Mouse (Mus musculus) kidney, embryonic 16.5 days (tissue): ENCODE data around the gene Col4a2. TPM values are rescaled to one million over a fixed set of nuclear protein-coding genes. Genes with fewer than 3 reads are reported as not detected.

Experiments used
- ATAC-seq: fragments of 200-750 bp; cut with Nextera tagmentation; 2 replicates; pipeline ENCODE4 v1.8.0; 2017; ENCODE audit warnings: moderate TSS enrichment; ENCODE audit not compliant: low FRiP score, low TSS enrichment
- H3K27ac ChIP-seq: fragments of 300-500 bp; sonication (generic); 2 replicates; pipeline ENCODE4 v1.5.1; 2014; ENCODE audit warnings: low read length
- H3K27me3 ChIP-seq: fragments of 300-500 bp; sonication (generic); 2 replicates; pipeline ENCODE4 v1.6.1; 2014; ENCODE audit warnings: low read length, control low read depth, mixed read lengths; ENCODE audit not compliant: insufficient read depth
- H3K36me3 ChIP-seq: fragments of 300-500 bp; sonication (generic); 2 replicates; pipeline ENCODE4 v1.6.1; 2014; ENCODE audit warnings: low read length, control low read depth, mixed read lengths; ENCODE audit not compliant: insufficient read depth
- H3K4me1 ChIP-seq: fragments of 300-500 bp; sonication (generic); 2 replicates; pipeline ENCODE4 v1.6.1; 2014; ENCODE audit warnings: low read length, control low read depth, mixed read lengths; ENCODE audit not compliant: insufficient read depth
- H3K4me2 ChIP-seq: fragments of 300-500 bp; sonication (generic); replicated peaks from 2 replicates; pipeline ENCODE4 v1.6.1; 2014; ENCODE audit warnings: low read depth, low read length
- H3K4me3 ChIP-seq: fragments of 300-500 bp; sonication (generic); 2 replicates; pipeline ENCODE4 v1.5.1; 2014; ENCODE audit warnings: mild to moderate bottlenecking, low read length
- H3K9ac ChIP-seq: fragments of 300-500 bp; sonication (generic); replicated peaks from 2 replicates; pipeline ENCODE4 v1.6.1; 2014; ENCODE audit warnings: low read length
- H3K9me3 ChIP-seq: fragments of 300-500 bp; sonication (generic); 2 replicates; pipeline ENCODE4 v1.6.1; 2016; ENCODE audit warnings: low read length, control low read depth
- WGBS: fragments of 180-500 bp; shearing (Covaris S2); extraction: QIAGEN DNeasy Blood & Tissue Kit; methylation state at CpG from one replicate; pipeline ENCODE4 v1.1.7; 2014; 5-methylcytosine and 5-hydroxymethylcytosine counted together
- polyA plus RNA-seq: library from polyadenylated mRNA; unstranded; fragments of >200 nt; fragmentation: Nextera tagmentation; extraction: Ambion mirVana; gene quantifications from 2 replicates; pipeline ENCODE4 v1.2.1, GENCODE M21; 2015

Gene Col4a2
- polyA plus RNA-seq, 1 experiment from 2014 or later = 126 TPM

DNA sequence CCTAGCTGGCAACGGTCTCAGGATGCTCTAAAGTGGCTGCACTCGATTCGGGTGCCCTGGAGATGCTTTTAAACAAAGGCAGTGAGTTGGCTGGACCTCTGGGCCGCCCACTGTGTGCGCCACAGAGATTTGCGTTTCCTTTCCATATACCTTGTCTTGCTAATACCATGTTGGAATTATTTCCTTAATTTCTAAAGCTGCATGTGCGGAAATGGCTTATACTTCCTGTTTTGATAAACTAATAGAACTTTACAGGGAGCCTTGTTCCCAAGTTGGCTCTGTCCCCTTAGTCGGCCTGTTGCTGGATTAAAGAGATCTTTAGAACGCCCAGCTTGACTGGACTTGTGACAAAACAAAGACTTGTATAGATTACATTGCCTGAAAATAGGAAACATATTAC, 35.1 kb downstream of the Col4a2 start:
- no peak overlapping the region for H3K9ac ChIP-seq
- ATAC-seq = no peak
- no peak overlapping the region for H3K4me3 ChIP-seq
- H3K4me1 ChIP-seq = peaks cover 18% of the 10 kb centered on the region
- H3K27ac ChIP-seq = no peak overlapping the region
- 78% methylated on average over 9 of the region's 9 CpGs for WGBS
- peaks cover 1% of the 10 kb centered on the region; the same call in 1 of the 2 replicates for H3K36me3 ChIP-seq
- H3K4me2 ChIP-seq = no peak overlapping the region
- H3K9me3 ChIP-seq = no peaks in the 10 kb centered on the region
- no peaks in the 10 kb centered on the region for H3K27me3 ChIP-seq

DNA sequence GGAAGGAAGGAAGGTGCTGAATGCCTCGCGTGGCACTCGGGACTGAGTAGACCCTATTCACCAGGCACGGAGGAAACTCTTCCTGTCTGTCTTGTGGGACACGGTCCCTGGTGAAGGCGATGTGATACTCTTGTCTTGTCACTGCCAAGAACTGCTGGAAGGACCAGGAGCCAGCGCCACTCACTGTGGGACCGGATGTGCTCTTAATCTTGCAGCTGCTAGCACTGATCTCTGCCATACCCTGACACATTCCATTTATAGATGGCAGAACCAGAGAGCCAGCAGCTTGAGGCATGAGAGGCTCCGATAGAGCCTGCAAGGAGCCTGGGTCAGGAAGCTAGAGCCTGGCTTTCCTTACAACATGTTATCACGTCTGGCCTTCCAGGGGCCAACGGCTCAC, 36.0 kb downstream of the Col4a2 start:
- Histone ChIP-seq H3K36me3 (no peaks in the 10 kb centered on the region), H3K4me1 (peaks cover 15% of the 10 kb centered on the region), H3K4me2 (no peak overlapping the region), H3K9me3 (no peaks in the 10 kb centered on the region), H3K4me3 (no peak overlapping the region), H3K27ac (no peak overlapping the region), H3K27me3 (no peaks in the 10 kb centered on the region), H3K9ac (no peak overlapping the region)
- WGBS = 79% methylated on average over 11 of the region's 11 CpGs
- no peak for ATAC-seq

DNA sequence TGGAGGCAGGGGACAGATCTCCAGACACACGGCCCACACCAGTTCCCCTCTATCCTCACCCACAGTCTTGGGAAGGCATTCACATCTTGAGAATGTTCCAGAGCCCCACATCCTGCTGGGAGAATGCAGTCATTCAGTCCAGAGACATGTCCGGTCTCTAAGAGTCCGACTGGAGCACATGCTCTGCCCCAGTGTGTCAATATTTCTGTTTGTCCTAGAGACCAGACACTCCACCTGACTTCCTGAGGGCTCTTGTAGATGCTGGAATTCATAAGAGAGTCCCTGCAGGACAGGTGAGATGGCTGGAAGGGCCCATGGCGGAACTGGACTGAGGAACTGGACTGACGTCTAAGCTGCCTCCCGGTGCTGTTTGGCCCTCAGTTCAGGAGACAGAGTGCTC, 38.8 kb downstream of the Col4a2 start:
- peaks cover 15% of the 10 kb centered on the region for H3K36me3 ChIP-seq
- H3K4me1 ChIP-seq = peaks cover 15% of the 10 kb centered on the region; the same call in 1 of the 2 replicates
- H3K4me3 ChIP-seq = no peak overlapping the region
- no peak overlapping the region for H3K27ac ChIP-seq
- H3K9me3 ChIP-seq = 0 out of 2 replicates have a peak, but pooled peaks cover 2% of the 10 kb centered on the region
- H3K27me3 ChIP-seq = no peaks in the 10 kb centered on the region
- ATAC-seq = no peak
- H3K4me2 ChIP-seq = no peak overlapping the region
- 91% methylated on average over 6 of the region's 6 CpGs for WGBS
- no peak overlapping the region for H3K9ac ChIP-seq

DNA sequence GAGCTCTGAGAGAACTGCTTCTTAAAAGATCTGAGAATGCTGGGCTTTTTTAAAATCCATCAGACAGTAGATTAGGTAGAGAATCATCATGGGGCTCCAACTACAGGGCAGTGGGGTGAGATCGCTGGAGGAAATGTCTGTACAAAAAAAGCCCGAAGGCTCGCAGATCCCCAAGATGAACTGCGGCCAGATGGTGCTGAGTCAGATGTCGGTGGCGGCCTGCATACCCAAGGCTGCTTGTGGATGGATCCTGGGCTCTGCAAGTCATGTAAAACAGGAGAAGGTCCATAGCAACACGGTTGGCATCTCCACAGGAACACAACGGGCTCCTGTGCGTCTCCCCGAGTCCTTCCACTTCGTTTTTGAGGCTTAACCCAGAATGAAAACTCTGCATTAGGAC, 39.9 kb downstream of the Col4a2 start:
- Histone ChIP-seq H3K4me1 (peaks cover 13% of the 10 kb centered on the region), H3K27me3 (no peaks in the 10 kb centered on the region), H3K9me3 (0 out of 2 replicates have a peak, but pooled peaks cover 2% of the 10 kb centered on the region), H3K4me2 (no peak overlapping the region), H3K4me3 (no peak overlapping the region), H3K36me3 (peaks cover 20% of the 10 kb centered on the region), H3K27ac (no peak overlapping the region), H3K9ac (no peak overlapping the region)
- 74% methylated on average over 11 of the region's 11 CpGs for WGBS
- ATAC-seq = no peak

DNA sequence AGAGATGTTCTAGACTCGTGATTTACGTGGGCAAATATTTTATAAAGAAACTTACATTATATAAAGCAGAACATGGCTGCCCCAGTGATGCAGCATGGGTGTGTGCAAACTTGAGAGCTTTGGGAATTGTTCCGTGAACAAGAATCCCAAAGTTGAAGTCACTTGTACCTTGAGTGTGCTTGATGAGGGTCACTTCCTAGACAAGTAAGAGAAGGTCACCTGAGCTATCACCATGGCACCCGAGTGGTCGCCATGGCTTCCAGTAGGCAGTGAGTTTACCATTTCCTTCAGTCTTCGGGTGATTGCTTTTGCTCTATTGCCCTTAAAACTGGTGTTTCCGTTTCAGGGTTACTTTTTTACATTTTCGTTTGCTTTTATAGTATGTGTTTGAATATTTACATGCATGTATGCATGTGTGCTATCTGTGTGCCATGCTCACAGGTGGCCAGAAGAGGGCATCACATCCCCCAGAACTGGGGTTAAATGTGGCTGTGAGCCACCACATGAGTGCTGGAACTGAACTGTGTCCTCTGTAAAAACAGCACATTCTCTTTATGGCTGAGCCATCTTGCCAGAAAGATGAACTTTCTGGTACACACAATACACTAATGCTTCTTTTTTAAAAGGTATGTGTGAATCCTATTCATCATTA, 42.3 kb downstream of the Col4a2 start:
- Histone ChIP-seq H3K4me2 (no peak overlapping the region), H3K9me3 (0 out of 2 replicates have a peak, but pooled peaks cover 2% of the 10 kb centered on the region), H3K9ac (no peak overlapping the region), H3K4me1 (peaks cover 32% of the 10 kb centered on the region), H3K36me3 (peaks cover 20% of the 10 kb centered on the region), H3K27me3 (no peaks in the 10 kb centered on the region), H3K27ac (no peak overlapping the region), H3K4me3 (no peak overlapping the region)
- 90% methylated on average over 8 of the region's 8 CpGs for WGBS
- ATAC-seq = no peak

DNA sequence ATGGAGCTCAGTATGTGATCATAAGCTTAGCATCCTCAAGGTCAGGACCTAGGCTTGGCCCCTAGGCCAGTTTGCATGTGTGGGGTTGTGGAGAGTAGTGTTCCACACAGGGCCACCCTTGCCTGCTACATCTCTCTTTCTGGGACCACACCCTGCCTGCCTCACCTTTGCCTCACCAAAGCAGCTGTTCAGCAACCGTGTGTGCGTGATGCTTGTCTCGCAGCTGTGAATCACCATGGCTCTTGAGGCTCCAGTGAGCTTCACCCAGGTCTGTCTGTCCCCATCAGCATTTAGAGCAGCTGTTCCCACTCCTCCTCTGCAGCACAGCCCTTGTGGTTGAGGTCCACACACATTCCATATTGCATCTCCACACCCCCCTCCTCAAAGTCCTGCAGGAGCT, 43.3 kb downstream of the Col4a2 start:
- Histone ChIP-seq H3K27ac (no peak overlapping the region), H3K4me2 (no peak overlapping the region), H3K9me3 (0 out of 2 replicates have a peak, but pooled peaks cover 2% of the 10 kb centered on the region), H3K36me3 (peaks cover 20% of the 10 kb centered on the region), H3K9ac (no peak overlapping the region), H3K4me3 (no peak overlapping the region), H3K27me3 (no peaks in the 10 kb centered on the region), H3K4me1 (peaks cover 41% of the 10 kb centered on the region)
- 88% methylated on average over 3 of the region's 3 CpGs for WGBS
- ATAC-seq = no peak

DNA sequence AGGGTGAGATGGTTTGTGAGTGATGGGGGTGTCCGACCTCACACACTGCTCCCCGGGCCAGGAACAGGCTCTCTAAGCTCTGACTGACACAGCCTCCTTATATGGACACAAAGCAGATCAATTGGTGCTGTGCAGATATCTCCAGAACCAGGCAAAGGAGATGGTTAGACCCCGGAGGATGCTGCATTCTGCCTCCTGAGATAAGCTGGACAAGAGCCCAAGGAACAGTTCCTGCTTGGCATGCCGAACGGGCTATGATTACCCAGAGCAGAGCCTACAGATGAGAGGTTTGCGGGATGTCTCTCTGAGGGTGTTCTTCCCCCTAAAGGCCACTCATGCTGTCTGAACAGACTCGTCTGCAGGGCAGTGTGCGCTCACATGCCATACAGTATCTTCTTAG, 44.2 kb downstream of the Col4a2 start:
- Histone ChIP-seq H3K4me2 (no peak overlapping the region), H3K27ac (peak overlapping the region; percentile 94), H3K9me3 (0 out of 2 replicates have a peak, but pooled peaks cover 2% of the 10 kb centered on the region), H3K4me3 (no peak overlapping the region), H3K36me3 (peaks cover 20% of the 10 kb centered on the region), H3K4me1 (peaks cover 50% of the 10 kb centered on the region), H3K9ac (no peak overlapping the region), H3K27me3 (no peaks in the 10 kb centered on the region)
- ATAC-seq = no peak
- 78% methylated on average over 8 of the region's 8 CpGs for WGBS

DNA sequence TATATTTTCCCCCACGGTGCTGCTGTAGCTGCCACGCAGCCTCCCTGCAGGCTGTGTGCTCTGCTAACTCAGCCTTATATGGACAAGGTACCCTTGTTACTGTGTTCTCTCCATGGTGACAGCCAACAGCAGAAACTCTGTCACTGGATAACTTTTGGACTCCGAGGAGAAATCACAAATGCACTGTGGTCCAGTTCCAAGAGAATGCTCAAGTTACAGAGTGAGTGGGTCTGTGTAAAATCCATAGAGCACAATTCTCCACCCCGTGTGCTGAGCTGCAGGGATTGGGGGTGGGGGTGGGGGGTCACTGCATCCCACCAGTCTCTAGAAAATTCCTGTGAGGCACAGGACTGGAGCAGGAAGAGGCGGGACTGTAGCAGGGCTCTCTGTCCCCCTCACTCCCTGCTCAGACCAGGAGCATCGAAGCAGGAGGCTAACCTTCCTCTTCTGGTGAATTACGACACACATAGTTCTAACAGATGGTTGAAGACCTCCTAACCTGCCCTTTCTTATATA, 45.4 kb downstream of the Col4a2 start:
- Histone ChIP-seq H3K4me1 (peaks cover 62% of the 10 kb centered on the region), H3K9ac (0 out of 2 replicates have a peak overlapping the region, but pooled peaks have one; percentile 23), H3K4me2 (0 out of 2 replicates have a peak overlapping the region, but pooled peaks have one; percentile 11), H3K36me3 (peaks cover 20% of the 10 kb centered on the region), H3K27ac (peak overlapping the region; percentile 94), H3K9me3 (0 out of 2 replicates have a peak, but pooled peaks cover 2% of the 10 kb centered on the region), H3K27me3 (no peaks in the 10 kb centered on the region), H3K4me3 (no peak overlapping the region)
- 12% methylated on average over 7 of the region's 7 CpGs for WGBS
- peak; percentile 67 for ATAC-seq

DNA sequence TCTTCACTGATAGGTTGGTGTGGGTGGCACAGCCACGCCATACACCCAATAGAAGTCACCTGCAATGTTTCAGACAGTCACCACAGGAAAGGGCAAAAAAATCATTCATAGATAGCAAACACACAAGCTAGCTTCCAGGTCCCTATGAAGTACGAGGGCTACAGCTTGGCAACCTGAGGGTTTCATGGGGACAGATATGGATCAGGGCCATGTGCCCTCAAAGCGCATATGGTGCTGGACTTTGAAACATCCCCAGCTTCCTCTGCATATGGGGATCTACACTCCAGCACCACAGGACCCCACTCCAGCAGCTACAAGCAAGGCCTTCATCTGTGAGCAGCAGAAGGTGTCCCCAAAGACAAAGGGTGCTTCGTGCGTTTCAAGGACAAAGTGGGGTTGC, 47.2 kb downstream of the Col4a2 start:
- Histone ChIP-seq H3K27ac (peak overlapping the region; percentile 91), H3K4me3 (no peak overlapping the region), H3K4me1 (peaks cover 78% of the 10 kb centered on the region), H3K9ac (peak overlapping the region; percentile 27; the same call in 1 of the 2 replicates), H3K4me2 (no peak overlapping the region), H3K9me3 (0 out of 2 replicates have a peak, but pooled peaks cover 2% of the 10 kb centered on the region), H3K27me3 (no peaks in the 10 kb centered on the region), H3K36me3 (peaks cover 8% of the 10 kb centered on the region)
- no peak for ATAC-seq
- WGBS = 88% methylated on average over 5 of the region's 5 CpGs
